Mouse (Mus musculus): Measurements from ENCODE around the gene Dusp2.
A peak's percentile ranks its signal among the peaks of the same experiment; 100 is the strongest.
"Not testable (repeated sequence)": the region's sequence is repeated elsewhere in the genome, so short reads cannot be mapped to it uniquely, and the experiment has no call there.

The Dusp2 gene

DNA sequence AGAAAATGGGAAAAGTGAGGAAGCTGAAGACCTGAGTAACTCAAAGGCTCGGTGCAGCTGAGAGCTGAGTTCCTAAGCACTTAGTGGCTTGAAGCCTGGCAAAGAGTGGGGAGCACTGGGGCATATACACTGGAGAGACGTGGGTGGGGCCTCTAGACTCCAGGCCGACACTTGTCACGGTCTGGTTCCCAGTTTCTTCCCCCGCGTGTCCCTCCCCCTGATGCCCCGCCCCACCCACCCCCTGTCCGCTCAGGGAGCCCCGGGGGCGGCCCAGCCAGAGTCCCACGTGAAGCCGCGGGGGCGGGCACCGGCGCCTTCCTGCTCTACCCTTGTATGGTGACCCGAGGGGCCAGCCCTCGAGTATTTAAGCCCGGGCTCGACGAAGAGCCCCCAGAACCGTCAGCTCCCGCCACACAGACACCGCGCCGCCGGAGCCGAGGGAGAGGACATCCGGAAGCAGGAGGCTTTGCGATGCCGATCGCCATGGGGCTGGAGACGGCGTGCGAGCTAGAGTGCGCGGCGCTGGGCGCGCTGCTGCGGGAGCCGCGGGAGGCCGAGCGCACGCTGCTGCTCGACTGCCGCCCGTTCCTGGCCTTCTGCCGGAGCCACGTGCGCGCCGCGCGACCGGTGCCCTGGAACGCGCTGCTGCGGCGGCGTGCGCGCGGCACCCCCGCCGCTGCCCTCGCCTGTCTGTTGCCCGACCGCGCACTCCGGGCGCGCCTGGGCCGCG is at the start of gene Dusp2:
Gene Dusp2, plus strand, starts transcription at position 393 of the 730 bp plus-strand sequence.
- peak; percentile 79 for DNase-seq (ENCODE audit: inconsistent ontology term)

DNA sequence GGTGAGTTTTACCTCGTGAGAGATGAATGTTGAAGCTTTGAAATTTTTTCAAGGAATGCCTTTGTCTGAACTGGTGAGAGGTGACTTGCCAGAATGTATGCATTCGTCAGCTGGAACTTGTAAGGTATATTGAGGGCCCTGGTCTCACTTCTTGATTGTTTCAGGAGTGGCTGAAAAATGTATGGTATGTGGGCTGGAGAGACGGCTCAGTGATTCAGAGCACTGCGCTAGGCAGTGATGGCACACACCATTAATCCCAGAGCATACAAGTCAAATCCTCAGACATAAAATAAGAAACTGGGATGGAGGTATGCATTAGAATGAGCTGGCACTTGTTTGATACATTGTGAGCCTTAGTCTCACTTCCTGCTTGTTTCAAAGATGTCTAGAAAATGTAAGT is 43.7 kb upstream of the Dusp2 start:
- DNase-seq (ENCODE audit: inconsistent ontology term), result no peak

DNA sequence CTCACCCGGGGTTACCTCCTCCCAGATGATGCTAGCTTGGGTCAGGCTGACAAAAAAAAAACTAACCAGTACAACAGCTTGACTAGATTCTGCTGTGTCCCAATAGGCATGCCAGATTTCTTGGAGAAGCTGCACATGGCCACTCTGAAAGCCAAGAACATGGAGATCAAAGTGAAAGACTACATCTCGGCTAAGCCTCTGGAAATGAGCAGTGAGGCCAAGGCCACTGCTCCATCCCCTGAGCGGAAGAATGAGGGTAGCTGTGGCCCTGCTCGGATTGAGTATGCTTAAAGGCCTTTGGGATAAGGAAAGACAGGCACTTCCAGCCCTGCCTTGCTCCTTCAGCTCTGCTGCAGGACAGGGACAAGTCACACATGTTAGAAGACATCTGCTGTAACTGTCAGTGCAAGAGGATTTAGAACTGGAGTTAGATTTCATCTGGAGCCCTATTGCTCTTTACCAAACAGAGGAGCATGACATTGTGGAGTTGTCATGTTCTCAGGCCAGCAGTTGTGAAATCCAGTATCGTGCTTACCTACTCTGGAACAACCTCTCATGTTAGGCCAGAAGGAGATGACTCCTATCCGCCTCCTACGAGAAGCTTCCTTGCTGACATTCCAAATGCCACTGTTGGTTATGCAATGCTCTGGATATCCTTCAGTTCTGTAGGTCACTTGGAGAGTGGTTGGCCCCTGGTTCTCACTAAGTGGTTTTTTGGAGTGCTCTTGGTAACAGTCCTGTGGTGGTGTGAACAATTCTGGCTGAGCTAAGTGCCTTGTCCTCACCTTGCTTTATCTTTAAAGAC is 38.8 kb upstream of the Dusp2 start:
- no peak for DNase-seq (ENCODE audit: inconsistent ontology term)

DNA sequence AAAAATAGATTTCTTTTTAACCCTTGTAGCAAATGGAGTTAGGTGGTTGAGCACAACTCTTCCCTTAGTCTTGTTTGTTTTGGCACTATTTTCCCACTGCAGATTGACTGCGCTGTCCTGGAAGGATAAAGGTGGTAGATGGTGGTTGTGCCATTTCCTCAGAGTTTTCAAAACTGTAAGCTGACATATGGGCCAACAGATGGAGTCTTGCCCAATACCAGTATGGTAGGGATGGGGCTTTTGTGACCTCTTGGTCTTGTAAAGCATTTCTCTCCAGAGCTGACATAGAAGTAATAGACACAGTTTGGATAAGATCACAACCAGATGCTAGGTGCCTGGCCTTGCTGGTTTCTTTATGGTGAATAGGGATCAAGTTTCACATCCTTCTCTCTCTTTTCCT is 37.9 kb upstream of the Dusp2 start:
- DNase-seq (ENCODE audit: inconsistent ontology term), result no peak

DNA sequence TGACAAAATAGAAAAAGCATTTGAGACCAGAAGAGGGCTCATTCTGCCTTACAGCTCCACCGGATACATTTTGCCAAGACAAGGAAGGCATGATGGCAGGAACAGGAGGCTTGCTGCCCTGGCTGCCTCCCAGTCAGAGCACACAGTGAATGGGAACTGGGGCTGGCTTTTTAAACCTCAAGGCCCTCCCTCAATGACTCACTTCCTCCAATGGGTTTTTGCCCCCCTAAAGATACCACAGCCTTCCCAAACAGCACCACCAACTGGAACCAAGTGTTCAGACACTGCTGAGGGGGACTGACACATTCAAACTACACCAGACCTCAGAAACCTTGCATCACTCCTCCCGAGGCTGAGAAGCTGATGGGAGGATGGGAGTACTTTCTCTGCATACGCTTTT is 35.3 kb upstream of the Dusp2 start:
- no peak for DNase-seq (ENCODE audit: inconsistent ontology term)

DNA sequence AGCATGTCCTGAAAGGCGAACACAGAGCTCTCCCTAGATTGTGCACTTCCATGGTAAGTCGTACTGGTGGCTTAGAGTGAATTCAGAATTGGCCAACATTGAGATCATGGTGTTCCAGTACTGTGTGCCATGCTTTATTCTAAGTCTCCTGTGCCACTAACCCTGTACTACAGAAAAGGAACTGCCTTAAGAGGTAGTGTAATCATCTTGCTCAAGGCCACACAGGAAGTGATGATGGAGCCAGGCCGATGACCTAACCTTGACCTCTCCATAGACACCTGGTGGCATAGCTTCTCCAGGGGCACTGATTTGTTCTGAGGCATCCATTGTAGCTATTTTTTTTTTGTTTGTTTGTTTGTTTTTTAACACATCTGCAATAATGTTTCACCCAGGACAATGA is 34.1 kb upstream of the Dusp2 start:
- no peak for DNase-seq (ENCODE audit: inconsistent ontology term)

DNA sequence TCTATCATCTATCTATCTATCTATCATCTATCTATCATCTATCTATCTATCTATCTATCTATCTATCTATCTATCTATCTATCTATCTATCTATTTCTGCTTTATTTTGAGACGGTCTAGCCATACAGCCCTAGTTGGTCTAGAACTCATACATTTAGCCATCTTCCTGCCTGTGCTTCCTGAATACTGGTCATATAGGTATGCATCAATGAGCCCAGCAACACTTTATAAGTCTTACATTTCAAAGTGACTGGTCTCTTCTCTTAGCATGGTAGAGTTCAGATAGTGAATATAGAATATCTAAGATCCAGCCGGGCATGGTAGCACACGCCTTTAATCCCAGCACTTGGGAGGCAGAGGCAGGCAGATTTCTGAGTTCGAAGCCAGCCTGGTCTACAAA is 31.8 kb upstream of the Dusp2 start:
- DNase-seq (ENCODE audit: inconsistent ontology term), result not testable (repeated sequence)

DNA sequence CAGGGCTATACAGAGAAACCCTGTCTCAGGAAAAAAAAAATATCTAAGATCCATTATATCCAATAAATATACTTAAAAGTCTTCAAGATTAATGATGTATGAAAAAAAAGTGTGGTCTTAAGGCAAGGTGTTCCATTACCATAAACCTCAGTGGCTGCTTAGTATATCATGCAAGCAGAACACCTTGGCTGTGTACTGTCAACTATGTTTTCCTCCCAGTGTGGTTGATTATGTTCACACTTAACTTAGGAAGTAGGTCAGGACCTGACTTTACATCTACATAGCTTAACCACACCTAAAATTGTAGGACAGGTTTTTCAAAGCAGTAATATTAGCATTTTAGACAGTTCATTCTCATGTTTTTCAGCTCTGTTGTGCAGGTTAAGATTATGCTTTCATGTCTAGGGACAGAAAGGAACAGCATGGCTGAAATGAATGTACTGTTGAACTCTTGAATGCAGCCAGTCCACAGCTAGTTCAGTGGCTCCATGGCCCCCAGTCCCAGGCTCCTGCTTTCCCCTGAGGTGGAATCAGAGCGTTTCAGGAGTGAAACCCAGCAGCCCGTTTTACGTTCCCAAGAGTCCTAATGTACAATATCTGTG is 31.2 kb upstream of the Dusp2 start:
- DNase-seq (ENCODE audit: inconsistent ontology term), result no peak

DNA sequence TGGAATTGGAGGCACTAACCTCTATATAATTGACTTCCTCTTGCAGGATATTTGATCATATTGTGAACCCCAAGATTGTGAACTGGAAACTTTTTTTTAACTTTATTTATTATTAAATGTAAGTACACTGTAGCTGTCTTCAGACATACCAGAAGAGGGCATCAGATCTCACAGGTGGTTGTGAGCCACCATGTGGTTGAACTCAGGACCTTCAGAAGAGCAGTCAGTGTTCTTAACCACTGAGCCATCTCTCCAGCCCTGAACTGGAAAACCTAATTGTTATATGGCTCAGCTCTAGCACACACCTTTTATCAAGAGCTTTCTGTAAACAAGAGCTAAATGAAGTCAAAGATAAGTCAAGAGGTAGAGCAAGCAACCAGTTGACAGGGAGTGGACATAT is 29.8 kb upstream of the Dusp2 start:
- no peak for DNase-seq (ENCODE audit: inconsistent ontology term)

DNA sequence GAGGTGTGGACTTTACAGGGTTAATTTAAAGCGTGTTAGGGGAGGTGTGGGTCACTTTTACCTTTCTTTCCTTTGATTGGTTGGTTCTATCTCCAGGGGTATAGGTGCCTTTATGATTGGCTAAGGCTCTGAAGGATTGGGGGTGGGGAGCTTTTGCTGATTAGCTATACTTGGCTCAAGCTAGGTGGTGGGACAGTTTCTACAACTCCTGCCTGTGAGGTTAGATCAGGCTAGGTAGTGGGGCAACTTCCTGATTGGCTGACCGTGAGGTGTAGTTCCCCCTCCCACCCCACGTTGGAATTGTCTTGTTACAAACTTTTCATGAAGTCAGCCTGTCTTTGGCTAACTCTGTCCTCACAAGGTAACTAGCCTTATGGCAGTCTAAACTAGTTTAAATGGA is 28.8 kb upstream of the Dusp2 start:
- no peak for DNase-seq (ENCODE audit: inconsistent ontology term)

DNA sequence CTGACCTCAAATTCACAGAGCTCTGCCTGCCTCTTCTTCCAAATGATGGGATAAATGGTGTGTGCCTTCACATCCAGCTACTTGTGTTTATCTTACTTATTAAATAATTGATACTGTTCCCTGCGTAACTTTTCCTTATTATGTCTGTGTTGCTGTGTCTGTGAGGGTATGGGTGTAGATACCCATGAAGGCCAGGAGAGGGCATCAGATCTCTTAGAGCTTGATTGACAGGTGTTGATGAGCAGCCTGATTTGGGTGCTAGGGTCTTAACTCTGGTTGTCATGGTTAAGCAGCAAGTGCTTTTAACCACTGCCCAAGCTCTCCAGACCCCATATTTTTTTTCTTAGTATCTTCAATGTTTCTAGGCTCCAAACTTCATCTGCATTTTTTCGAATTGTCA is 27.3 kb upstream of the Dusp2 start:
- DNase-seq (ENCODE audit: inconsistent ontology term), result no peak

DNA sequence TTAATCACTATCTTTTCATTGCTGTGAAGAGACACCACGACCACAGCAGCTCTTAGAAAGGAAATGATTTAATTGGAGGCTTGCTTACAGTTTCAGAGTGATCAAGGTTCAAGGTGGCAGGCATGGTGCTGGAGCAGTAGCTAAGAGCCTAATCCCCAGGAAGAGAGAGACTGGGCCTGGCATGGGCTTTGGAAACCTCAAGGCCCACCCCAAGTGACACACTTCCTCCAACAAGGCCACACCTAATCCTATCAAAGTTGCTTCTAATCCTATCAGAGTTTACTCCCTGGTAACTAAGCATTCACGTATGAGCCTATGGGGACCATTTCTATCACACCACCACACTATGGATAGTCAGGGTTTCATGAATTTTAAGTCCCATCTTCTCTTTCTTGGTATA is 25.7 kb upstream of the Dusp2 start:
- no peak for DNase-seq (ENCODE audit: inconsistent ontology term)

DNA sequence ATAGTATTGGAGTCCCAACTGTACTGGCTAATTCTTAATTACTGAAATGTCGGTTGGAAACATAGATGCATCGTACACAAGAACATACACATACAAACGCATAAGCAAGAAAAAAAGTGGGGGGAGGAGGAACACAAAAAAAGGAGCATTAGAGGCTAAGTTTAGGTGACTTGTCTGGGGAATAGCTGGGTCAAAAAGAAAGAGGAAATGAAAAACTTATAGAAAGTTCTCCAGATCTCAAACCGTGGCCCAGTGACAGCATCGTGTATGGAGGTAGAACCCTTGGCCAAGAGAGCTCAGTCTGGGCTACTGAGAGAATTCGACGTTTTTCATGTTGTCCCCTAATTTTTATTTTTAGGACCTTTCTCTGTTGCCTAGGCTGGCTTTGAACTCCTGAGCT is 25.3 kb upstream of the Dusp2 start:
- no peak for DNase-seq (ENCODE audit: inconsistent ontology term)

DNA sequence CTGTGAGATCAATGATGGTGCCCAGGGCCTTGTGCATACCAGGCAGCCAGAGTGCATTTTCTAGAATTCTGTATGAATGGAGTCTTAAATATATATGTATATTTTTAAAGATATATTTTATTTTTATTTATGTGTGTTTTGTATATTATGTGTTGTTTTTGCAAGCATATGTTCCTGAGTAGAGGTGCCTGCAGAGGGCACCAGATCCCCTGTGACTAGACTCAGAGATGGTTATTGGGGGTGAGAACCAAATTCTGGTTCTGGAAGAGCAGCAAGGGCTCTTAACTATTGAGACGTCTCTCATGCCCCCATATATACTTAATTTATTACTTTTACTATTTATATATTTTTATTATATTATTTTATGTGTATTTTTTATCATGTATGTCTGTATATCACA is 24.8 kb upstream of the Dusp2 start:
- no peak for DNase-seq (ENCODE audit: inconsistent ontology term)

DNA sequence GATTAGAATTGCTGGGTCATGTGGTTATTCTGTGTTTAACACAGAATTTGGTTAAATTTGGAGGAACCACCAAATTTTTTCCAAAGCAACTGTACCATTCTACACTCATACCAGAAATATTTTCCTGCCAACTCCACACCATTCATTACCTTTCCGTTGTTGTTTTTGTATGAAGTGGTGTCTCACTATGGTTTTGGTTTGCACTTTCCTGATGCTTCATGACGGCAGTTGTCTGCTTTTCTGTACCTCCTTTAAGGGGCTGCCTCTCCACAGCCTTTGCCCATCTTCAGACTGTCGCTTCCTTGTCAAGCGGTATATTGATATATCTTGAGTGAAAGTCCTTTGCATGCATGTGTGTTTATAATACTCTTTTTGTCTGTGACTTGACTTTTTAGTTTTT is 23.2 kb upstream of the Dusp2 start:
- DNase-seq (ENCODE audit: inconsistent ontology term), result no peak

DNA sequence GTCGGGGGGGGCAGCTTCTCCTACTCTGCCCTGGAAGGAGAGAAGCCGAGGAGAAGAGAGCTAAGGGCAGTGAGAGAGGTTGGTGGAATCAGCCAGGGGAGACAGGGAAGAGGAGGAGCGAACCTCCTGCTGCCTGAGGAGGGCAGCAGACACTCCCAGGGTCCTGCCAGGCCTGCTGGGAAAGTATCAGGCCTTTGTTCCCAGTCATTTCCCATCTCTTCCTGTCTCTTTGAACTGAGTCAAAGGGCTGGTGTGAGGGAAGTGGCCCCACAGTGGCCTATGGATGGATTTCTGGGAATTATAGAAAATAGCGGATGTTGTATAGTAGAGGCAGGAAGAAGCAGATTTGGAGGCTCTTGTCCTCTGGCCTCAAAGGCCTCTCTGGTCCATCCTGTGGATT is 22.1 kb upstream of the Dusp2 start:
- no peak for DNase-seq (ENCODE audit: inconsistent ontology term)

DNA sequence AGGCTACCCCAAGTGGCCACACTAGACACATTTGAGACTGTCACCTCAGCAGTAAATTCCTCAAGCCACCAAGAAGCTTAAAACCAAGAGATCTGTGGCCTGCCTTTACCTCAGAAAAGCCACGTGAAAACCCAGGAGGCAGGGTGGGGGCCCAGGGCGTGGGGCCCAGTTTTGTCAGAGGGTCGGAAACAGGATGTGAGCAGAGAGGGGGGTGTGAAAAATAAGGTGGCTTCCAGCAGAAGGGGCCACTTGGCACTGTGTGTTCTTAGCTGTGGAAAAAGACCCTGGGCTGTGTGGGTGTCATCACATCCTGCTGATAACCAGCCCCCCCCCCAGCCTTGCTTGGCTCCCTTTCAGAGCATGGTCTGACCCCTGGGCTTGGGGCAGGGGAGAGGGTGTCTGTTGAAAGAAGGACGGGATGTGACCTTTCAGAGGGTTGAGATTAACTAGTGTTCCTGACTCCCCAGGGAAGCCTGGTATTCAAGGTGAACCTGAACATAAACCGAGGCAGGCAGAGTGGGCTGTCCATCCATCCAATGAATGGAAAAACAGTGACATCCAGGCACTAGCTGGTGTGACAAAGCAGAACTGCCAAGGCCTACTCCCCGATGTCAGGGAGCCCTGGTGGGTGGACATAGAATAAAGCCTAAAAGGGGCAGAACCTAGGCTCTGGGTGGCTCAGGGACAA is 21.3 kb upstream of the Dusp2 start:
- no peak for DNase-seq (ENCODE audit: inconsistent ontology term)

DNA sequence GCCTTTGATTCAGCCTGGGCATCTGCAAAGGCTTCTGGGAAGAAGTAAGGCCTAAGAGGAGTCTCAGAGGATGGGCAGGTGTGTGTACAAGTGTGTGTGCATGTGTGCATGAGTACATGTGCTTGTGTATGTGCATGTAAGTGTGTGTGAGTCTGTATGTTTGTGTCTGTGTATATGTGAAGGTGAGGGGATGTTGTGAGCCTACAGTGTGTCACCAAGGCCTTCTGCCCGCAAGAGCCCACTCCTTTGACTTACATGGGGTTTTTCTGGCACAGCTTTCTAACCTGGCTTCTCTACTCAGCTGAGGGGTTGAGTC is 20.8 kb upstream of the Dusp2 start:
- no peak for DNase-seq (ENCODE audit: inconsistent ontology term)

DNA sequence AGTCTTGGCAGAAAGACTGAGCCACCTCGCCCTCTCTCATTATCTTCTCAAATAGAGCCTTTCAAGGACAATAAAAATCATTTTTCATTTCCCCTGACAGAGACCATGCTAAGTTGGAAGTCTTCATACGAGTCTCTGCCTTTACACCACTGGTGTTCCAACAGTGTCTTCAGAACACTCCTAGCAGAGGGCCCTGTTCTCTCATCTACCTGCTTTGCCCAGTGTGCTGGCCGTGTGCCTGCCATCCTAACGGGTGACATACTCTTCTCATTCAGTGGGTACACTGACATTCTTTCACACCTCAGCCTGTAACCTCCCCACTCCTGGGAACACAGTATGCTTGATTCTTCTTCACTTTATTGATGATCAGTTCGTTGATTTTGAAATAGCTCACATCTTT is 19.5 kb upstream of the Dusp2 start:
- DNase-seq (ENCODE audit: inconsistent ontology term), result no peak

DNA sequence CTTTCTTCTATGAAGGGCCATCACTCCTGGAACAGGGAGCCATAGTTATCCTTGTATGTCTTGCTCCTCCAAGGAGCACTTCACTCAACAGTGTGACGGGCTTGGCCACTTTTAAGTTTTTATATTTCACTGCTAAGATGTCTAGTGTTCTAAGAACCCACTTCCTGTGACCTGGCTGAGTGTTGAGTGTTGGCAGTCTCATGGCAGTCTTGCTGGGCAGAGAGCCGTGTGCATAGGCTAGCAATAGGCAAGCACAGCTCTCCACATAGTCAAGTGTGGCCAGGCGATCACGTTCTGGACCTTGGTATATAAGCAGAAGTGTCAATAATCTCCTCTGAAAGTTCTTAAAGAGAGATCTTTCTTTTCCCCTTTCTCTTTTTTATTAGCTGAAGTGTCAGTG is 17.8 kb upstream of the Dusp2 start:
- no peak for DNase-seq (ENCODE audit: inconsistent ontology term)

DNA sequence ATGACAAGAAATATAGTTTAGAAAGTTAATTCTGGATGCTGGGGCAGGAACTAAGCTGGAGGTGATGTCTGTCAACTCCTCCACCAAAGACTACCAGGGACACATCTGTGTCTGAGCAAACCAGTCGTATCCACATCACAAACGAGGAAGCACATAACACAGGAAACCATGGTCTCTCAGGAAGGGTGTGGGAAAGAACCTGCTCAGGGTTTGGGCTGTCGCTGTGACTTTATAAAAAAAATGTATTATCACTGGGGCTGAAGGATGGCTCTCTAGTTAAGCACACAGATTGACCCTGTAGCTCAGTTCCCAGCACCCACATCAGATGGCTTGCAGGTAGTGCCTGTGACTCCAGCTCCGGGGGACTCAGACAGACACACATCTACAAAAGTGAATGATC is 16.9 kb upstream of the Dusp2 start:
- DNase-seq (ENCODE audit: inconsistent ontology term), result no peak

DNA sequence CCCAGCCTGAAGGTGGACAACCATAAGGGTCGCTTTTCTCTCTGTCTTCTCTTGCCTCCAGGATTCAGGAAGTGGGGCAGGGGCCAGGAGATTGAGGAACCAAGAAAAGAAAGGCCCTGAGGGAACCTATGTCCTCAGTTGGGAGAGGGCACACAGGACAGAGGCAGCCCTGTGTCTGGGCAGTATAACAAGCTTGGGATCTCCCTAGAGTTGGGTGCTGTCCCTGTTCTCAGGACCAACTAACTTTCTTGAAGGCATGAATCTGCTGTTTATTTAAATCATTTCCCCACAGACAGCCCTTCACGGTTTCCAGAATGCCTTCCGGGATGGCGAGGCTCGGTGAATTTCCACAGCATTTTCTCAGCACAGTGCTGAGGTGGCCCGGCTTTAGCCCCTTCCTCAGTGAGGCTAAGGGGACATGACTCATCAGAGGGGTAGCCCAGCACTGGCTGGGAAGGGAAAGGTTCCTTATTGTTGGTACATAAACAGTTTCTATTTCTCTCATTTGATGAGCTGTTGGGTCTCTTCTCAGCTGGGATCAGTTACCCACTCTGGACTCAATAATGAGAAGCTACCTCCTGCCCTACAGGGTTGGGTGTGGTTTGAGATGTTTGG is 13.2 kb upstream of the Dusp2 start:
- no peak for DNase-seq (ENCODE audit: inconsistent ontology term)
